Mouse (Mus musculus) spleen, adult 2 months (tissue): ENCODE measurements at regions not wholly inside any gene's neighbourhood (a gene's known extent, or its start where the extent isn't known, plus 50 kb on each side); places are given as distances from the start of the nearest gene placed in this dataset.

Source experiments
- DNase-seq, 2 experiments: peaks; one replicate each; pipeline versions ENCODE4 v3.0.0 to v3.0.0-alpha.2; 2012 to 2021; ENCODE audit warnings: low spot score in 2 of 2, low read depth in 1 of 2
- H3K27ac ChIP-seq: fragments of 200-500 bp; 2 replicates; pipeline ENCODE4 v1.5.1; 2012; ENCODE audit warnings: low read length, inconsistent platforms; ENCODE audit not compliant: insufficient read depth
- H3K27me3 ChIP-seq: fragments of 200-500 bp; 2 replicates; pipeline ENCODE4 v1.6.1; 2012; ENCODE audit warnings: mild to moderate bottlenecking, moderate library complexity, low read length, inconsistent platforms; ENCODE audit not compliant: control insufficient read depth, insufficient read depth
- H3K36me3 ChIP-seq: fragments of 200-500 bp; 2 replicates; pipeline ENCODE4 v1.6.1; 2012; ENCODE audit warnings: mild to moderate bottlenecking, low read length, inconsistent platforms; ENCODE audit not compliant: control insufficient read depth, insufficient read depth
- H3K4me1 ChIP-seq: fragments of 200-500 bp; 2 replicates; pipeline ENCODE4 v1.6.1; 2011; ENCODE audit warnings: inconsistent platforms; ENCODE audit not compliant: control insufficient read depth, insufficient read depth, insufficient read length
- H3K4me3 ChIP-seq: fragments of 200-500 bp; 2 replicates; pipeline ENCODE4 v1.5.1; 2011; ENCODE audit warnings: mild to moderate bottlenecking, inconsistent platforms; ENCODE audit not compliant: insufficient read depth, insufficient read length; ENCODE audit errors: extremely low read depth
- CTCF ChIP-seq: fragments of 200-500 bp; IDR thresholded peaks from 2 replicates; pipeline ENCODE4 v1.5.1; 2011; ENCODE audit warnings: mild to moderate bottlenecking, inconsistent platforms; ENCODE audit not compliant: insufficient read depth, insufficient read length, insufficient replicate concordance; ENCODE audit errors: extremely low read depth
- POLR2A ChIP-seq: fragments of 200-500 bp; IDR thresholded peaks from 2 replicates; pipeline ENCODE4 v1.6.1; 2011; ENCODE audit warnings: low read depth, low read length, inconsistent platforms
- WGBS: fragments of 180-500 bp; shearing (Covaris S2); methylation state at CpG from one replicate; pipeline ENCODE4 v1.1.7; 2018; 5-methylcytosine and 5-hydroxymethylcytosine counted together

DNA sequence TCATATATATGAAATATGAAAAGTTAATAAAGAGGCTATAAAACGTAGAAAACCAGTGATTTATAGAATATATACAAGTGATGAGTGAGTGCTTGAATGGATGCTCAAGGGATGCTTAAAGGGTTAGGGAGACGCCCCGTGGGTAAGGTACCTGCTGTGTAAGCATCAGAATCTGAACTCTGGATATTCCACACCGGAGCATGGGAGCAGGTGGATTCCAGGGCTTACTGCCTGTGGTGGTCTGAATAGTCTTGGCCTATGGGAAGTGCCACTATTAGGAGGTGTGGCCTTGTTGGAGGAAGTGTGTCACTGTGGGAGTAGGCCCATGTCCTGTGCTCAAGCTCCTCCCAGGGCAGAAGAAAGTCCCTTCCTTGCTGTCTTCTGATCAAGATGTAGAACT is 257.4 kb downstream of the Bcl11a start:
- WGBS = 95% methylated on average over 4 of the region's 4 CpGs
- Histone ChIP-seq H3K27me3 (no peaks in the 10 kb centered on the region), H3K27ac (no peak overlapping the region), H3K4me3 (no peak overlapping the region), H3K4me1 (peaks cover 4% of the 10 kb centered on the region; the same call in 1 of the 2 replicates), H3K36me3 (no peaks in the 10 kb centered on the region)
- no peak for TF ChIP-seq CTCF
- no peak for TF ChIP-seq POLR2A
- no peak for DNase-seq

DNA sequence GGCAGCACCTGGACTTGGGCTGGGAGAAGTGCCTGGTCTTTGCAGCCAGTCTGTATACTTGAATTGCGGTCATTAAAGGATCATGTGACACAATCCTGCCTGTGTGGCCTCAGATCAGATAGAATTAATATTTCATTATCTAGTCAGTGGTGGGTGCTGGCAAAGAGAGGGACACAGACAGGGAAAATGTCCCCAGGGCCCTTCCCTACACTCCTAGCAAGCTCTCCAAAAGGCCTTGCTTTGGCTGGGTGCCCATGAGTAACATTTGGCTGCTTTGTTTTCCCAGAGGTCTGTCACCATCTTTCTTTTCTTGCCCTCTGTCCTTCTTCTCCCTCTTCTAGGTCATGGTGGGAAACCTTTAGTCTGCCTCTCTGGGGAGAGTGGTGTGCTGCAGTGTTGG is 260.3 kb downstream of the Bcl11a start:
- no peaks in the 10 kb centered on the region for H3K27me3 ChIP-seq
- H3K4me1 ChIP-seq = peaks cover 6% of the 10 kb centered on the region; the same call in 1 of the 2 replicates
- no peaks in the 10 kb centered on the region for H3K36me3 ChIP-seq
- no peak overlapping the region for H3K4me3 ChIP-seq
- 96% methylated on average over 1 of the region's 1 CpGs for WGBS
- TF ChIP-seq POLR2A (no peak), CTCF (no peak)
- no peak for DNase-seq
- no peak overlapping the region for H3K27ac ChIP-seq

DNA sequence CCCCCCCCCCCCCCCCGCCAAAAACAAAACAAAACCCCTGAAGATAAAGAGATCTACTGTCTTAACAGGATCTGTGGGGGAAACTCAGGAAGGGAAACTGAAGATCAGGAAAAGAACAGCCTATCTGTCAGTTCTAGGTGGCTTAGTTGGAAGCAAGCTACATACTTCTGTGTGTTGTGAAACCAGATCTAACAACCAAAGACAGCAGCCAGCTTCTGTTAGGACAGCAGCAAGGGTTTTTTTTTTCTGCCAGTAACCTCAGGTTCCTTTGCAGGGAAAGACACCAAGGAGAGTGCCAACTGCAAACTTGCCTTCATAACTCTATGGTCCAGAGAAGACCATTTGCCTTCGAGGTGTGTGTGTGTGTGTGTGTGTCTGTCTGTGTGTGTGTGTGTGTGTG is 261.2 kb downstream of the Bcl11a start:
- no peak for TF ChIP-seq POLR2A
- Histone ChIP-seq H3K4me3 (no peak overlapping the region), H3K36me3 (no peaks in the 10 kb centered on the region), H3K27ac (no peak overlapping the region), H3K27me3 (no peaks in the 10 kb centered on the region), H3K4me1 (peaks cover 6% of the 10 kb centered on the region; the same call in 1 of the 2 replicates)
- WGBS = 51% methylated on average over 2 of the region's 2 CpGs
- no peak for DNase-seq

DNA sequence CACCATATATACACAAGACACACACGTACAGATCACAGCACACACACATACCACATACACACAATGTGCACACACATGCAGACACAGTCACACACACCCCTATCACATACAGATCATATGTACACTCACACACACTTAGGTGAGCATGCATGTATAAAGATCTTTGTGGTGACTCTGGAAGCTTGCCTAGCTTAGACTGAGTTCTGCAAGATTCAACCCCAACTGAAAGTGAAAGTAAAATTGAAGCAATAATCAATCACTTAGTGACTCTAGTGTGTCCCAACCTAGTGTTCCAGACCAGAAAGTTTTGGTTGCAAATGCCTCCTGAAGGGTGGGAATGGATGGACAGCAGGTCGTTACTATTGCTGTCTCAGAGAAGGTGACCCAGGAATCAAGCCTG is 262.8 kb downstream of the Bcl11a start:
- TF ChIP-seq CTCF = no peak
- TF ChIP-seq POLR2A = no peak
- Histone ChIP-seq H3K4me1 (peaks cover 6% of the 10 kb centered on the region; the same call in 1 of the 2 replicates), H3K27ac (no peak overlapping the region), H3K36me3 (no peaks in the 10 kb centered on the region), H3K27me3 (no peaks in the 10 kb centered on the region), H3K4me3 (no peak overlapping the region)
- WGBS = 85% methylated on average over 2 of the region's 2 CpGs
- no peak for DNase-seq

DNA sequence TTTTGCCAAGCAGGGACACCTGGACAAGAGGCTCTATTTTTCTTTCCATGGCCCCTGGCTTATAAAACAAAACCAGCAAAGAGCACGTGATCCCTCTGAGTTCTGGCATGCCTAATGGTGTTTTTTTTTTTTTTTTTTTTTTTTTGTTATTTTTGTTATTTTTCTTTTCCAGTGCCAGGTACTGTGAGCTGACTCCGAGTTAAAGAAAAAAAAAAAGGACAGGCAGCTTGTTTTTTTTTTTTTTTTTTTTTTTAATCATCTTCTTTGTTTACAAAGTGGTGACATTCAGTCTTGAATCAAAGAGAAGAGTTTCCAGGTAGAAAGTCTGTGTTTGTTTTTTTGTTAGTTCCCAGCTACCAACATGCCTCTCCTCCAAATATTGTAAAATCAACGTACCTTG is 263.8 kb downstream of the Bcl11a start:
- TF ChIP-seq POLR2A = no peak
- no peak for TF ChIP-seq CTCF
- H3K4me3 ChIP-seq = no peak overlapping the region
- no peaks in the 10 kb centered on the region for H3K27me3 ChIP-seq
- no peak for DNase-seq
- 90% methylated on average over 3 of the region's 3 CpGs for WGBS
- no peak overlapping the region for H3K27ac ChIP-seq
- no peaks in the 10 kb centered on the region for H3K36me3 ChIP-seq
- 0 out of 2 replicates have a peak, but pooled peaks cover 3% of the 10 kb centered on the region for H3K4me1 ChIP-seq

DNA sequence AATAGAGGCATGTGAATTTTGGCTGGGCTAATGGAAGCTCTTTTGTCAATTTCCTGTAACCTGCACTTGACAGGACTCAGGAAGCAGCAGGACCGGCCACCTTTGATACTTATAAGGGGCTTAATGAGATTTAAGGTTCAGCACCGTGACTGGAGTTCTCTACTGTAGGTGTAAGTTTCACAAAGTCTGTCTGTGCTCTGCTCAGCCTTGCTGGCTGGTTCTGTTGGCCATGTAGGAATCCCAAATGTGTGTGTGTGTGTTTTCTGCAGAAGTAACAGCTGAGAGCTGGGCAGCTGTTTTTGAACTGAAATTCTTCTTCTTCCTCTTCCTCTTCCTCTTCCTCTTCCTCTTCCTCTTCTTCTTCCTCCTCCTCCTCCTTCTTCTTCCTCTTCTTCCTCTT is 264.3 kb downstream of the Bcl11a start:
- Histone ChIP-seq H3K4me3 (no peak overlapping the region), H3K27ac (no peak overlapping the region), H3K36me3 (no peaks in the 10 kb centered on the region), H3K4me1 (0 out of 2 replicates have a peak, but pooled peaks cover 3% of the 10 kb centered on the region), H3K27me3 (no peaks in the 10 kb centered on the region)
- no peak for TF ChIP-seq CTCF
- no peak for TF ChIP-seq POLR2A
- no peak for DNase-seq
- 66% methylated on average over 2 of the region's 2 CpGs for WGBS

DNA sequence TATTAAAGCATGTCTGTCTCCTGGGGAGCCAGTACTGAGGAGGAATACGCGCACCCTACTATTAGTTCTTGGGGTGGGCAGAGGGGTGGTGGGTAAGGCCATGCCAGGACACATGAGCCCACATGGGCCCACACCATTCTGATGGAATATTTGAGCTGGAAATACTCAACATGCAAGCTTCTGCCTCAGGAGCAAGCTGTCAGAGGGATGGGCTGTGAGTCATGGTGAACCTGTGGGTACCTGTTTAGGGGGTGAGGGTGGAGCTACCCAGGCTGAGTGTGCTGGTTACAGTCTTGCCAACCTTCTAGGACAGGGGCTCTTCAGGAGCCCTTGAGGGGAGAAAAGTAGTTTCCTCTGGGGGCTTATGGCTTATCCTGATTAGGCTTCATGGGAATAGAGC is 264.9 kb downstream of the Bcl11a start:
- H3K27me3 ChIP-seq = no peaks in the 10 kb centered on the region
- no peaks in the 10 kb centered on the region for H3K36me3 ChIP-seq
- H3K4me1 ChIP-seq = 0 out of 2 replicates have a peak, but pooled peaks cover 3% of the 10 kb centered on the region
- no peak for DNase-seq
- no peak for TF ChIP-seq CTCF
- TF ChIP-seq POLR2A = no peak
- 91% methylated on average over 2 of the region's 2 CpGs for WGBS
- H3K27ac ChIP-seq = no peak overlapping the region
- H3K4me3 ChIP-seq = no peak overlapping the region

DNA sequence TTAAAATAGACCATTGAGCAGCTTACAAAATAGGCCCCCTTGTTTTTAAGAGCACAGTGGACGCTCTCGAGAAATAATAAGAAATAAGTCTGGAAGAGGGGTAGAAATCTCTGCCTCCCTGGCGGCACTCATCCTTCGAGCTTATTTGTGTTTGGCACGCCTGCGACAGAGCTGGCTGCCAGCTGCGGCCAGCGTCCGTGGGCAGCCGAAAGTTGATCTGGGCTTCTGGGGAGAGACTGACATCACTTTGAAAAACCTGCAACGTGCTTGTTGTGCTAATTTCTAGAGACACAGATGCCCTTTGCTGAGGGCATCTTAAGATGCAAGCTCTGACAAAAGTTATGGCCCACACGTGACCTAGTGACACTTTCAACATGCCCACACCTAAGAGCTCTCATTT is 269.4 kb downstream of the Bcl11a start:
- Histone ChIP-seq H3K36me3 (no peaks in the 10 kb centered on the region), H3K27ac (no peak overlapping the region), H3K4me3 (no peak overlapping the region), H3K27me3 (no peaks in the 10 kb centered on the region), H3K4me1 (no peaks in the 10 kb centered on the region)
- WGBS = 86% methylated on average over 12 of the region's 12 CpGs
- DNase-seq = no peak
- no peak for TF ChIP-seq CTCF
- TF ChIP-seq POLR2A = no peak
